Mouse (Mus musculus) midbrain, embryonic 11.5 days (tissue): ENCODE measurements at regions not wholly inside any gene's neighbourhood (a gene's known extent, or its start where the extent isn't known, plus 50 kb on each side); places are given as distances from the start of the nearest gene placed in this dataset.

Source experiments
- ATAC-seq: fragments of 200-750 bp; cut with Nextera tagmentation; 2 replicates; pipeline ENCODE4 v1.8.0; 2017; ENCODE audit warnings: moderate TSS enrichment, moderate library complexity; ENCODE audit not compliant: low FRiP score
- DNase-seq: peaks from one replicate; pipeline ENCODE4 v3.0.0; 2015; ENCODE audit warnings: low spot score; ENCODE audit errors: missing footprints
- H3K27ac ChIP-seq: fragments of 300-500 bp; sonication (generic); 2 replicates; pipeline ENCODE4 v1.5.1; 2014; ENCODE audit warnings: low read depth, low read length
- H3K27me3 ChIP-seq: fragments of 300-500 bp; sonication (generic); 2 replicates; pipeline ENCODE4 v1.6.1; 2014; ENCODE audit warnings: mild to moderate bottlenecking, low read length, moderate library complexity, mixed read lengths; ENCODE audit not compliant: control insufficient read depth, insufficient read depth
- H3K36me3 ChIP-seq: fragments of 300-500 bp; sonication (generic); 2 replicates; pipeline ENCODE4 v1.6.1; 2014; ENCODE audit warnings: mild to moderate bottlenecking, low read length, moderate library complexity, mixed read lengths; ENCODE audit not compliant: control insufficient read depth, insufficient read depth
- H3K4me1 ChIP-seq: fragments of 300-500 bp; sonication (generic); 2 replicates; pipeline ENCODE4 v1.6.1; 2014; ENCODE audit warnings: low read length; ENCODE audit not compliant: control insufficient read depth, insufficient read depth
- H3K4me2 ChIP-seq: fragments of 300-500 bp; sonication (generic); 2 replicates; pipeline ENCODE4 v1.6.1; 2014; ENCODE audit warnings: mild to moderate bottlenecking, moderate library complexity
- H3K4me3 ChIP-seq: fragments of 300-500 bp; sonication (generic); 2 replicates; pipeline ENCODE4 v1.5.1; 2014; ENCODE audit warnings: low read depth, low read length
- H3K9ac ChIP-seq: fragments of 300-500 bp; sonication (generic); 2 replicates; pipeline ENCODE4 v1.6.1; 2014; ENCODE audit warnings: low read length
- H3K9me3 ChIP-seq: fragments of 300-500 bp; sonication (generic); 2 replicates; pipeline ENCODE4 v1.6.1; 2016; ENCODE audit warnings: low read length; ENCODE audit not compliant: control insufficient read depth
- WGBS: fragments of 180-500 bp; shearing (Covaris S2); extraction: QIAGEN DNeasy Blood & Tissue Kit; methylation state at CpG from one replicate; pipeline ENCODE4 v1.1.7; 2014; 5-methylcytosine and 5-hydroxymethylcytosine counted together

DNA sequence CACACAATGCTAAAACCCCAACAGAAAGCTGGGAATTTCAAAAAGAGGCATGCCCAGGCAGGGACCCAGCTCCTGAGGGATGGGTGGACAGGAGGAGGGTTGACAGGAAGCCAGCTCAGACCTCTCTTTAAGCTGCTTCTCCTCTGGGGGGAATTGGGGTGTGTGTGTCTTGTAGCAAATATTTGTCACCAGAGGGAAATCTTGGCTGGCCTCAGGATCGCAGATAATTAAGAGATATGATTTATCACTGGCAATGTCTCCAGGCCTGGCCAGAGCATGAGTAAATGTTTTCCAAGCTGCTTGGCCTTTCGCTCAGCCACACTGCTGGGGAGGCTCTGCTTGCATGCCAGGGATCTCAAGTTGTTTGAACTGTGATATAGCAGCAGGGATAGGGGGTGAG lies 189.6 kb upstream of the Klf4 start:
- no peak overlapping the region for H3K27ac ChIP-seq
- no peak overlapping the region for H3K4me3 ChIP-seq
- H3K4me2 ChIP-seq, result no peak overlapping the region
- no peaks in the 10 kb centered on the region for H3K9me3 ChIP-seq
- no peaks in the 10 kb centered on the region for H3K27me3 ChIP-seq
- no peak overlapping the region for H3K9ac ChIP-seq
- no peaks in the 10 kb centered on the region for H3K4me1 ChIP-seq
- 84% methylated on average over 2 of the region's 2 CpGs for WGBS
- no peak for ATAC-seq
- H3K36me3 ChIP-seq, result no peaks in the 10 kb centered on the region
- DNase-seq, result no peak

DNA sequence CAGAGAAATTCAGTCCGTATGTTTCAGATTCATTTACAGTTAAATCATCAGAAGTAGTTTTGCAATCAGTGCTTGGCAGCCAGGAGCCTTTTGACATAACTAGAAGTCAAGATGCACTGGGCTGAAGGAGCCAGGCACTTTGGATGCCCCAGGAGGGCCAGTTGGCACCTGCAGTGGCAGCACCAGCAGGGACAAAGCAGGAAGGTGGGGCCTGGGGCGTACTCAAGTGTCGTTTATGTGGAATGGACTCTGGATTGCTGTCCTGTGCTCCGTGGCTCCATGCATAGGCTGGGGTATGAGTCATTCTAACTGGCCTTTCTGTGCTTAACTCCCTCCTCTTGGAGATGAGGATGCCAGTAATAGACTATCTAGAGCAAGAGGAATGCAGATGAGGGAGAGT lies 186.2 kb upstream of the Klf4 start:
- H3K27me3 ChIP-seq, result no peaks in the 10 kb centered on the region
- H3K9me3 ChIP-seq, result no peaks in the 10 kb centered on the region
- ATAC-seq (no peak), DNase-seq (no peak)
- H3K4me2 ChIP-seq, result no peak overlapping the region
- WGBS, result 80% methylated on average over 4 of the region's 4 CpGs
- H3K36me3 ChIP-seq, result no peaks in the 10 kb centered on the region
- H3K27ac ChIP-seq, result no peak overlapping the region
- H3K9ac ChIP-seq, result no peak overlapping the region
- H3K4me1 ChIP-seq, result no peaks in the 10 kb centered on the region
- no peak overlapping the region for H3K4me3 ChIP-seq

DNA sequence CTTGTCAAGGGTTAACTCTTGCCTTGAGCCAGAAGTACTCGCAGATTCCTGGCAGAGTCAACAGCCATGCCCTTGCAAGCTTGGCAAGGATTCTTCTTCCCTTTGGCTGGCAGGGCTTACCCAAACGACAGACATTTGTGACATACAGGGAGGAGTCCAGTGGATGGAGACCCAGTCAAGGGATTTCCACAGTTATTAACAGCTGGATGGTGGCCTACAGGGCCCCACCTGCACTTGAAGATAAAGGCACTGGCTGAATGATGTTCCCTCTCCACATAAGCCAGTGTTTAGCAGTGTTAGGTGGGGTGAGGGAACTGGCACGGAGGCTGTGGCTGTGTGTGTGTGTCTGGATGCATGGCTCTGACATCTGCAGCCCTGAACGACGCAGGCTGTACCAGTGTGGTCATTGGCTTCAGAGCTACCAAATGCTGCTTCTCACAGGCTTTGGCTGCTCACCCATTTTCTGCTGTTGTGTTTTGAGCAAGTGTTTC lies 183.9 kb upstream of the Klf4 start:
- Histone ChIP-seq H3K4me3 (no peak overlapping the region), H3K27ac (no peak overlapping the region), H3K9ac (no peak overlapping the region), H3K36me3 (no peaks in the 10 kb centered on the region), H3K4me2 (no peak overlapping the region), H3K27me3 (no peaks in the 10 kb centered on the region), H3K4me1 (no peaks in the 10 kb centered on the region), H3K9me3 (no peaks in the 10 kb centered on the region)
- ATAC-seq, result no peak
- 82% methylated on average over 5 of the region's 5 CpGs for WGBS
- no peak for DNase-seq

DNA sequence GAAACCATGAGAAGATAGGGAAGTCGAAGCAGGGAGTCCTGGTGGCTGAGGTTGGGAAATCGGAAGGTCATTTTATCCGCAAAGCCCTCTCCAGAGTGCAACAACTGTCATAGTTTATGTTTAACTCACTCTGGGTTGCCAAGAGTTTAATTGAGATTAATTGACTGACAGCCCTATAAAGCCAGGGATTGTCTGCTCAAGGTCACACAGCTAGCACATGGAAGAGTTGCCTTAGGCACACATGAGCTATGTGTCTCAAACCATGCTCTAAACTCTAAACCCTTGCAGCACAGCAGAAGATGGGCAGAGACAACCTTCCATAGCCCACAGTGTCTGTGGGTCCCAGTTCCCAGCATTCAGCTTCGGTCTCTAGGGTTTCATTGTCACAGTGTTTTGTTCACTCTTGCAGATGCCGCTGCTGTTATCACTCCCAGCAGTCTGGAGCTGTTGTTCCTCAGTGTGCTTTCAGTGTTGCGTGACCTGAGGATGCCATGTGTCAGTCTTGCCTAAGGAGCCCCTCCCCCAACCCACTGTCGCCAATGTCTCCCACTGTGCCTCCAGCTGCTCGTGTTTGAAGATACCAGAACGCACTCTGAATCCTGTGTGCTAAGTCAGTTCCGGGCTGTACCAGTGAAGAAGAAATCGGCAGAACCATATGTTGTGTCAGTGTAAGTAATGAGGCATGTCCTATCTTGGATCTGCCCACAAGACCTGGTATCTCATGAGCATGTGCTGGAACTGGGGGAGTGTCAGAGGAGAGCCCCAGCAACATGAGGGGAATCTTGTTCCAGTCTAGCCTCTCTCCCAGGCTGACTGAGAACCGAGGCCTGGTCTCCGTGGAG lies 179.5 kb upstream of the Klf4 start:
- Histone ChIP-seq H3K36me3 (no peaks in the 10 kb centered on the region), H3K27ac (no peak overlapping the region), H3K4me1 (no peaks in the 10 kb centered on the region), H3K4me3 (no peak overlapping the region), H3K4me2 (no peak overlapping the region), H3K9ac (no peak overlapping the region), H3K27me3 (no peaks in the 10 kb centered on the region), H3K9me3 (no peaks in the 10 kb centered on the region)
- DNase-seq (no peak), ATAC-seq (0 out of 2 replicates have a peak, but pooled peaks have one; percentile 27)
- WGBS, result 62% methylated on average over 13 of the region's 13 CpGs

DNA sequence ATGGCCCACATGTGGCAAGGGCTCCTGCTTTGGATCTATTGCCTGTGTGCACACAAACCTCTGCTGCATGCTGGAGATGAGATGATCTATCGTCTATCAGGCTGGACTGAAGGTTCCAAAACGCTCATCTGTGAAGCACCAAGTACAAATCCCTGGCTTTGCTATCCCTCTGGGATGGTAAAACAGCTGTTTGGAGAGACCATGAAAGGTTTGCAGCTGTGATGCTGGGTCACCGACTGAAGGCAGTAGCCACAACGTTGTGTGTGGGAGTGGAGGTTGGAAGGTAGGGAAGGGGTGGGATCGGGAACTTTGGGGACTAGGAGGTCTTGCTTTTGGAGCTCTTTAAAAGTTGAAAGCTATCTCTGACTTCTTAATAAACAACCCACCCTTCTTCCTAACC lies 178.2 kb upstream of the Klf4 start:
- Histone ChIP-seq H3K36me3 (no peaks in the 10 kb centered on the region), H3K27me3 (no peaks in the 10 kb centered on the region), H3K4me3 (no peak overlapping the region), H3K9ac (no peak overlapping the region), H3K4me2 (no peak overlapping the region), H3K9me3 (no peaks in the 10 kb centered on the region), H3K27ac (no peak overlapping the region), H3K4me1 (no peaks in the 10 kb centered on the region)
- DNase-seq (no peak), ATAC-seq (no peak)
- WGBS, result 90% methylated on average over 5 of the region's 5 CpGs

DNA sequence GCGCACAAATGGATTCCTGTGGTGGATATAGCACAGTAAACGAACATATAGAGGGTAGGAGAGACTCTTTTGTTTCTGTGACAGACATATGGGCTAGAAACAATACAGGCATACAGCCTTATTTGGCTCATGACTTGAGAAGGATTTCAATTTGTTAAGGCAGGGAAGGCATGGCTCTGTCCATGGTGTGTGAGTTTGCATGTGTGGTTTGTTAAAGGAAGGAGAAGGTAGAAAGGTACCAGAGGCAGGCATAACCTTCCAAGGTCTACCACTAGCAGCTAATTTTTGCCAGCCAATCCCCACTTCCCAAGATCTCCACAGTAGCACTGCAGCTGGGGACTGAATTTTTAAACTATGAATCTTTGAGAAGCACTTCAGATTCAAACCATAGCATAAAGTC lies 176.5 kb upstream of the Klf4 start:
- DNase-seq, result no peak
- no peak for ATAC-seq
- no peaks in the 10 kb centered on the region for H3K27me3 ChIP-seq
- no peaks in the 10 kb centered on the region for H3K4me1 ChIP-seq
- H3K4me2 ChIP-seq, result no peak overlapping the region
- H3K36me3 ChIP-seq, result no peaks in the 10 kb centered on the region
- no peaks in the 10 kb centered on the region for H3K9me3 ChIP-seq
- H3K27ac ChIP-seq, result no peak overlapping the region
- WGBS, result 83% methylated on average over 2 of the region's 2 CpGs
- H3K9ac ChIP-seq, result no peak overlapping the region
- no peak overlapping the region for H3K4me3 ChIP-seq

DNA sequence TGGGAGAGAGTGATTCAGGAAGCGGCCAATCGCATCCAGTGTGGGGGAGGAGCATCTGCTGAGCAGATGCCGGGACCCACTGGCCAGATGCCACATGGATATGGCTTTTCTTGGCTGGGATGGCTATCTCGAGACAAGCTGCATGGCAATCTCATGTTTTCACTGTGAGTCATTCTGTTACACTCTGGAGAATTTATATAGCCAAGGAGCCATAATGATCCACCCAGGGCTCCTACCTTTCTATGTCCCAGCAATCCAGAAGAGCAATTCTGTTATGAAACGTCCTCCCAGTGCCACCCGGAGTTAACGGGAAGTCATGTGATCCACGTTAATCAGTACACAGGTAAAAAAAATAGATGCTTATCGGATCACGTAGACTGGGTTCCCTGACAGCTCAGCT lies 175.7 kb upstream of the Klf4 start:
- H3K9ac ChIP-seq, result no peak overlapping the region
- DNase-seq (no peak), ATAC-seq (no peak)
- H3K27ac ChIP-seq, result no peak overlapping the region
- no peak overlapping the region for H3K4me3 ChIP-seq
- no peak overlapping the region for H3K4me2 ChIP-seq
- H3K9me3 ChIP-seq, result no peaks in the 10 kb centered on the region
- 92% methylated on average over 10 of the region's 10 CpGs for WGBS
- no peaks in the 10 kb centered on the region for H3K36me3 ChIP-seq
- no peaks in the 10 kb centered on the region for H3K27me3 ChIP-seq
- H3K4me1 ChIP-seq, result no peaks in the 10 kb centered on the region

DNA sequence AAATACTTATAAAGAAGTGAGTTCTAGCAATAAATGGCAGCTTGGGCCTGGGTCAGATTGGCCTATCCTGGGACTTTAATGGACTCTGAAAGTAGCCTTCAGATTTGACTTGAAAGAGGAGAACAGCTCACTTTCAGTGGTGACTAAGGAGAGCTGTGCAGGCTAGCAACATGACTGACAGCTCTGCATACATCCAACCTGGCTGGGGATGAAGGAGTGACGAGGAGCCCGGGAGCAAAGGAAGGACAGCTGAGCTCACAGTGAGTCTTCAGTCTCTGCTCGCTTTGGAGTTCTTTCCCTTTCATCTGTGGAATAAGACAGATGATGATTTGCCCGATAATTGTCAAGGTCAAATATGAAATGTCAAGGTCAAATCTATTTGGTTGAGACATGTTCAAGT lies 172.7 kb upstream of the Klf4 start:
- no peak for ATAC-seq
- H3K9me3 ChIP-seq, result no peaks in the 10 kb centered on the region
- H3K36me3 ChIP-seq, result no peaks in the 10 kb centered on the region
- H3K4me3 ChIP-seq, result no peak overlapping the region
- H3K27ac ChIP-seq, result no peak overlapping the region
- no peak overlapping the region for H3K4me2 ChIP-seq
- no peaks in the 10 kb centered on the region for H3K27me3 ChIP-seq
- DNase-seq, result no peak
- no peaks in the 10 kb centered on the region for H3K4me1 ChIP-seq
- no peak overlapping the region for H3K9ac ChIP-seq
- 94% methylated on average over 4 of the region's 4 CpGs for WGBS

DNA sequence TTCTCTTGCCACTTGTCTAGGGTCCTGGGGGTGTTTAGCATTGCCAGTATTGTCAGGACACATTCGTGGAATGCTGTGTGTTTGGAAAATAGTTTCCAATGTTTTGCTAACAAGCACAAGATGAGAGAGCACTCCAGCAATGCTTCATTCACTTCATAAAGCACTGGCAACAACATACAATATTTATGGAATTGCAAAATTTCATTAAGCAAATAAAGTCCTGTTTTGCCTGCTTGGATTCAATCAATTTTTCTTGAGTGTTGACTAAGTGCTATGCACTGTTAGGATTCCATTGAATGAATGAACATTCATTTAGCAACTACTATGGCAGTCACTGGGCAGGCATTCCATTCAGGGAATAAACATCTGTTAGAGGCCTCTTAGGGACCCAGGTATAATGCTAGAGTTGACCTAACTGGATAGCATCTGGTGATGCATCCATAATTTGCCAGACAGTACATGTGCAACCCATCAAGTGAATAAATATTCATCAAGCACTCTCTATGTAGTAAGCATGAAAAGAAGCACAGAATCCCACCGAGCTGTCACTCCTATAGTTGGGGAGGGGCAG lies 171.2 kb upstream of the Klf4 start:
- no peak for ATAC-seq
- H3K27ac ChIP-seq, result no peak overlapping the region
- no peak overlapping the region for H3K4me3 ChIP-seq

More for the DNA sequence above, 171.2 kb upstream of the Klf4 start:
- Histone ChIP-seq H3K36me3 (no peaks in the 10 kb centered on the region), H3K9me3 (no peaks in the 10 kb centered on the region), H3K4me1 (no peaks in the 10 kb centered on the region), H3K4me2 (no peak overlapping the region), H3K9ac (no peak overlapping the region), H3K27me3 (no peaks in the 10 kb centered on the region)
- WGBS, result 81% methylated on average over 2 of the region's 2 CpGs
- DNase-seq, result no peak
